Mouse (Mus musculus): ENCODE data around the gene Frs3.

- no peak for TF ChIP-seq POLR2AphosphoS5 (IDR thresholded peaks at IDR 0.05; ENCODE audit: insufficient replicate concordance, low read depth, low read length)
- TF ChIP-seq GATA1 (IDR thresholded peaks at IDR 0.05; ENCODE audit: borderline replicate concordance, low read length): no peak
- no peak for TF ChIP-seq CTCF (IDR thresholded peaks at IDR 0.05; ENCODE audit: low read depth, low read length)
- no peak for TF ChIP-seq TAL1 (conservative IDR thresholded peaks at IDR 0.05; ENCODE audit: low read depth, low read length)
Observed at GRCm38 (mm10) chr17:47672311-47673111, 16.3 kb upstream of the Frs3 start.
